Mouse (Mus musculus) midbrain, embryonic 16.5 days (tissue): Measurements from ENCODE around the gene Pofut2. TPM values are rescaled to one million over a fixed set of nuclear protein-coding genes. Genes with fewer than 3 reads are reported as not detected.

Source experiments
- polyA plus RNA-seq: library from polyadenylated mRNA; unstranded; fragments of >200 nt; fragmentation: Nextera tagmentation; extraction: Ambion mirVana; gene quantifications from 2 replicates; pipeline ENCODE4 v1.2.1, GENCODE M21; 2015

Pofut2 gene
- polyA plus RNA-seq, 1 experiment from 2014 or later, result 52.5 TPM

Other genes starting within 250 kb of the Pofut2 start
- gene Slc19a1, start 227.0 kb upstream of the Pofut2 start, polyA plus RNA-seq, result 44.2 and 44.4 TPM in 2 replicates
- gene Col18a1, start 92.7 kb upstream of the Pofut2 start, polyA plus RNA-seq, result 20.4 and 25.3 TPM in 2 replicates
- gene Adarb1, start 159.1 kb downstream of the Pofut2 start, polyA plus RNA-seq, result 16.9 and 18.2 TPM in 2 replicates